Mouse (Mus musculus) erythroblast, adult 5-6 weeks (primary cell): Measurements from ENCODE around the gene Nrxn3. TPM values are rescaled to one million over a fixed set of nuclear protein-coding genes. Genes with fewer than 3 reads are reported as not detected.

Experiments used
- ATAC-seq: replicated peaks from 2 replicates; pipeline ENCODE4 v1.8.0; 2016; ENCODE audit warnings: moderate number of reproducible peaks, mild to moderate bottlenecking, moderate TSS enrichment, inconsistent platforms; ENCODE audit not compliant: poor library complexity, low FRiP score, severe bottlenecking
- total RNA-seq, 2 experiments: library from RNA; stranded (forward) in 1 of 2; stranded (reverse) in 1 of 2; fragments of 150-400 nt in 1 of 2; fragments of 200-764, 138-1000 nt in 1 of 2; gene quantifications; 2 replicates each; pipeline versions ENCODE4 v1.2.3 to v1.2.4; 2015 to 2017; ENCODE audit warnings: low replicate concordance in 2 of 2

Gene Nrxn3
- total RNA-seq, 2 experiments from 2014 or later, result not detected

DNA sequence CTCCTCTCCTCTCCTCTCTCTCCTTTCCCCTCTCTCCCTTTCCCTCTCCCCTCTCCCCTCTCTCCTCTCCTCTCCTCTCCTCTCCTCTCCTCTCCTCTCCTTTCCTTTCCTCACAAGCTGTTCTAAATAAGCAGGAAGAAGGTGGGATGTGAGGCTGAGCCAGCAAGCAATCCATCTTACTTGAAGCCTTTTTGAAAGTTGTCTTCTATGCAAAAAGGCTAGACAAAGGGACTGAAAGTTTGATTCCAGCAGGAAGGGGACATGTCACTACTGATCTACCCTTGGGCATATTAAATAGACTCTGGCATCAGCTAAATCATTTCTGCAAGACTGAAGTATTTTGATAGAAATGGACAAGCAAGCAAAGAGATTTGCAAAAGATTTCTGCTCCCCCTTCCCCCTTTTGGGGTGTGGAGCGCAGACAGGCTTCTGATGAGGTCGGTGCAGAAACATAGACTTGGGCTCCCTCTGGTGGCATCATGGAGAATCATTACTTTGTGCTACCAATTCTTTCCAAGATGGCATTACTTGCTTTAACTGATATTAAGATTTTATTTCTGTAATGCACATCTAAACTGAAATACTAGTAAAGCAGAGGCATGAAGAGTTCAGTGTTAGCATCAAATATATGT, 728.1 kb downstream of the Nrxn3 start:
- no peak for ATAC-seq

DNA sequence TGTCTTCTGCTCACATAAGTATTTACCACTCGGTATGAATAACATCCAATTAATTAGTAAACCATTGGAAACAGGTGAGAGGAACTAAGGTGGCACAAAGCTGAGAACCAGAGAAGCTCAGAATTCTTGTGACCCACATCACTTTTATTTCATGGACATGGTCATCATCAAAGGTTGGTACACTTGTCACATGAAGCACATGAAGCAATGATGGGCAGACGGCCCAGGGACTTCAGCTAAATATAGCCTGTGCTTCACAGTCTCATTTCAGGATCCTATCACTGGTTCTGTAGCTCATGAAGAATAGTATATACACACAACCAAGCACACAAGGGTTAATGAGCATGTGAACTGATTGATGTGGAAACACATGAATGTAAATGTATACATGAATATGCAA, 747.5 kb downstream of the Nrxn3 start:
- no peak for ATAC-seq

DNA sequence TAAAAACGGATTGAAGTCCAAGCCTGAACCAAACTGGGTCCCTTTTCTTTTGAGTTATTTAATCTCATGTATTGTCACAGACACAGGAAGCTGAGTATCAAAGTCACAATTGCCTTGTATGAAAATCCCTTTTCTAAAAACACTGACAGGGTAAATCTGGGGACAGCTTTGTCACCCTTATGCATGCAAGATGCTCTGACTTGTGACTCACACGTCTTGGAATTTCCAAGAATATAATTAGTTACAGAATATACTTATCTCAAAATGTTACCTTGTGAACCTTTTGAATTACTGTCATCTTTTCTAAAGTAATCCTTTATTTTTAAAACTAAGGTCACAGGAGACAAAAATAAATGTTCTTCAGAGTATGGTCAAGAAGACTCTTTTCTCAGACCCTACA, 748.6 kb downstream of the Nrxn3 start:
- no peak for ATAC-seq

DNA sequence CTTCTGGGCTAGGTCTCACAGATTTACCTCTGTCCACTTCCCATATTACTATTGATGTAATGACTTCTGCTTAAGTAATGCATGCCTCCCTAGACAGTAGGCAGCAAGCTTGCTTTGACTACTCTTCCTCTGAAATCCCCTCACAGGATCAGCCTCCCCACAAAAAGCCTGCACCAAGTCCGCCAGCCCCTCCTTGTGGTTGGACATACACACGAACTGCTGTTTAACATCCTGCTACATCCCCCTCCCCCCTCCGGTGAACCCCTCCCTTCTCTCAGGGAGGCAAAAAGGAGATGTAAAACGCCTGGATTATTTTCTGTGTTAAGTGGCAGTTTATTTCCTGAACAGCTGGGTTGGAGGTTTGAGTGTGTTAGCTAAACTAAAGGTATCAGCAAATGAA, 749.2 kb downstream of the Nrxn3 start:
- no peak for ATAC-seq

DNA sequence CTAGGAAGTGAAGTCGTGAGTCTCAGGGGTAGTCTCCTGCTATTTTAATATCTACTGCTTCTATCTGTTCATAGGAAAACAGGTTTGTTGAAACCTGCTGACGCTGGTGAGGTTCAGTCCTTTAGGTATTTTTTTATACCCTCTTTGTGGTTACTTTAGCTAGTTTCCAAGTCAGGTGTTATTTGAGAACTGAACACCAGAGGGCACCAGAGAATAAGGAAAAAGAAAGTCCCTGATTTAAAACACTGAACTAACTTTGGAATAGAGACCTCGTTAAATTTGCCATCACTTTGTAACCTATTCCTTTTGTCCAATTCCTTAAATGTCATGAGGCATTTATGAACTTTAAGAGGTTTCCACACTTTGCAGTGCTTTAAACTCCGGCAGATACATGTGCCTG, 756.4 kb downstream of the Nrxn3 start:
- ATAC-seq, result no peak

DNA sequence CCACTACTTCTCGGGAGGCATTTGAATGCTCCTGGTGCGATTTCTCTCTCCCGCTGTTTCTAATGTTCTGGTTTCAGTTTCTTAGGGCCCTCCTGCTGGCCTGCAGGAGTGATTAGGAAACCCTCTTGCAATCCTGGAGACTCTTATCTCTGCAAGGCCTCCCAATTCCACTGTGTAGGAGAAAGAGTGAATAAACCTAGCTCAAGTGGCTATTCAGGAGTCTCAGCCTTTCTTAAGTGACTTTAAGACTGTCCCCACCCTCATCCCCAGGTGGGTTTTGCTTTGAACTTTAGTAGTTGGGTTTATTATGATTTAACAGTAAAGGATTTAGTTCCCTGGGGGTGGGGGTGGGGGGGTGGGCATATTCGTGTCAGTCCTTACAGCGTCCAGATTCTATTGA, 759.5 kb downstream of the Nrxn3 start:
- no peak for ATAC-seq

DNA sequence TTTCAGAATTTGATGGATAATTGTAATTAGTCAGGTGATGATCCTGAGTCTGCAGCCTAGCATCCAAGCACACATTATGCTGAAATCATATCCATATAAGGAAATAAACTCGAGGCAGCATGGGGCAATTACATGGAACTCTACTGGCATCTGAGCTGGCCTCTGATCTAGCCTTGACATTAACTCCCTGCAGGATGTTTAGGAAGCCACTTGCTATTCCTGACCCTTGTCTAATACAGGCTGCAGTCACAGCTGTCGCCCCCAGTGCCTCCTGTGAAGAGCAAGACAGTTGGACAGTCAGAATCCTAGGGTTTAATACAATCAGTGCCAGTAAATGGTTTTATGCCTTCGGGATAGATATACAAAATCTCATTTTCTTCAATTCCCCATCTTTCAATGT, 781.4 kb downstream of the Nrxn3 start:
- no peak for ATAC-seq

DNA sequence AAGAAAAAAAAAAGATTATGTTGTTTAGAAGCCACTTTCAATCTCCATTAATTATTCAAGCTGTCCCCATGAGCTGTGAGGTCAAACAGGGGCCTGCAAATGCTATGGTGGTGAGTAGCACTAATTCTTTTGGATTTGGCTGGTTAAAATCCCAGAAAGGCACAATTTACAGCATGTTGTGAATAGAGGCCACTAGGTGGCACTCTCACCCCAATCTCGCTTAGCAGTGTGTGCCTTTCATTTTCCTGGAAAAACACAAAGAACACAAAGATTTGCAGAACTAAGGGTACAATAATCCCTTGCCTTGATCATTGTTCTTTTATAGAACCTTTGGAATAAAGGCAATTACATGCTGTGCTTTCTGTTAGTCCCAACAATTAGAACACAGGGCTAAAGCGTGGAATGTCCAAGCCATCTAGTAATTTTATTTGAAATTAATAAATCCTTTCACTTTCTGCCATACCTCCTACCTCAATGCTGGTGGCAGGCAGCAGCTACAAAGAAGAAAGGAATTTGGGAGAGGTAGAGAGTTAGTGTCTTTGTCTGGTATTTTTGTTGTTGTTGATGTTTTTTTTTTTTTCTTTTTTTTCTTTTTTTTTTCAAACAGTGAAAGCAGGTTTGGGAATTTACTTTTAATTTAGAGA, 782.6 kb downstream of the Nrxn3 start:
- no peak for ATAC-seq

DNA sequence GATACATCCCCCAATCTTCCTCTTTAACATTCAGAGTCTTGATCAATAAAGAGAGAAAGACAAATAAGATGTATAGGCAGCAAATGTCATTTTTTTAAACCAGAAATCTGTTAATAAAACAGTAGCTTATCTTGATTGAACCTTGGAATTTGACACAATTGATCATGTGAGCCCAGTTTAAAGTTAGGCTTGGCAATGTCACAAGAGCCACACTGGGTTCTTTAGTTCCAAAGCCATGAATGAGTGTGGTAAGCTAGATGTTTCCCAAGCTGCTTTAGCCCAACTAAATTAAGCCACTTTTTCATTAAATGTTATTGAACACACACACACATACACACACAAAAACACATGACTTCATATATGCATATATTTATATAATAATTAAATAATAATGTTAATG, 786.3 kb downstream of the Nrxn3 start:
- ATAC-seq, result no peak

DNA sequence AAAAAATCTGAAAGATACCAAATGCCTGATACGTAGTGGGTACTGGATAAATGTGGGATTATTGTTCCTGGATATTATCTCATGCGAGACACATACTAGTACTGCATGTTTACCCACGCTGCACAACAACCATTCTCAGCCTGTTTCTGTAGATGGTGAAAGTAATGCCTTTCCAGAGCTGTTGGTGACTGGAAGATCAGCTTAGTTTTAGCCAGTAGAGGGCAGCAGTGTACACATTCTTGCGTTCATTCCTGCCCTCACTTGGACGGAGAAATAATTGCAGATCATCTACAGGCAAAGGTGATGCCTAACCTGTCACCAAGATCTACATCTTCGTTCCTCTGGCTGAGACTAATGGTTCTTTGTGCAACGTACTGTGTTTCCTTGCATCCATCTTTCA, 791.1 kb downstream of the Nrxn3 start:
- no peak for ATAC-seq

DNA sequence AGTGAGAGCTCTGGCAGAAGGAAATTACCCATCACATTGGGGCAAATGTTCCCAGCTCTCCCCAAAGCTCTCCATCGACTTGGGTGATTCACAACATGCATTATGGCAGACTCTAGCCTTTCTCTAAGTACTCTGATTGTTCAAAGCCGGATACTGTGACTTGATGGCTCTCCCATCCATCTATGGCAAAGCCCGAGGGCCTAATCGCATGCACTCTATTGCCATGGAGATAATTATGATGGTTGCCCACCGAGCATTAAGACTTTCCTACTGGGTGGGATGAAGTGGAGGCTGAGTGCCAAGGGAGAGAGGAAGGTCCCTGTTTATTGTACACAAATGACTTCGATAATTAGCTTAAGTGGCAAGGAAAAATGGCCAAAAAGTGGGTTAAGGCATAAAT, 793.4 kb downstream of the Nrxn3 start:
- ATAC-seq, result no peak

DNA sequence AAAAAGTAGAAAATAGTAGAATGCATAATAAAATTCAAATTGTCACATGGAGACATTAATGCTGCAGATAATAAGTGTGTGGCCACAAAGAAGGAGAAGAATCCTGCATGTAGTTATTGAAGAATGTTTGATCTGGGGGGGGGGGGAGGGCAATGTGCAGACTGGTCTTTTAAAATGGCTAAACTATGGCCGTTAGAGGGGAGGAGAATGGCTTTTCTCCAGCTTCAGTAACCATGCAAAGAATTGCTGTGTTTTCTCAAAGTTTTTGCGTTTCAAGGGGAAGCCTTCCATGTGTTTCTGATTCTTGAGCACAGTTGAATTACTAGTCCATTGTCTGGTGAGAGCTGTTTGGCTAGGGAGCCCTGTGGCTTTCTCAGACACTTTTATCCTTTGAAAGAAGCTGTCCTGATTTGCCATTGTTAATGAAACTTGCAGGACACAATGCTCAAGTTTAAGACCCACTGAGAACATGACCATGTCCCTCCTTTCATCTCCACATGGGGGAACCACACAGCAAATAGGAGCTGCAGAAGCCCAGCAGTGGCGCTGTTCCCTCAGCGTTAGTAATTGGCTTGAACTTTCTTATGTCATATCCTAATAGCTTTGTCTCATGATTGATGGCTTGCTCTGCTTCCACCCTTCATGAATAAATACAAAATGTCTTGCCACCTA, 808.1 kb downstream of the Nrxn3 start:
- no peak for ATAC-seq

DNA sequence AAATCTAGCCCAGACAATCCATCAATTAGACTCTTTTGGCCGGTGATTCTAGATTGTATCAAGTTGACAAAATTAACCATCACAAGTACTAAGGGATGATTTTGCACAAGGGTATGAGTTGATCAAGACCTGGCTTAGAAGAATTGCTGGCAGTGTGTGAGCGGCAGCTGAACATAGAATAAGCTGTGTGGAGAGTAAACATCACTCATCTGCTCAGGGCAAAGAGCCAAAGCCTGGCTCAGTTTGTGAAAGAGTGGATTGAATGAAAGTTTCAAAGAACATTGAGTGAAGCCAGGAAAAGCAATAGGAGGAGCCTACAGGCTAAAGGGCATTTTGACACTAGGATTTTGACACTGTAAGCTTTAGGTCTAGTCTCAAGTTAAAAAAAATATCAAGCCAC, 828.6 kb downstream of the Nrxn3 start:
- ATAC-seq, result no peak

DNA sequence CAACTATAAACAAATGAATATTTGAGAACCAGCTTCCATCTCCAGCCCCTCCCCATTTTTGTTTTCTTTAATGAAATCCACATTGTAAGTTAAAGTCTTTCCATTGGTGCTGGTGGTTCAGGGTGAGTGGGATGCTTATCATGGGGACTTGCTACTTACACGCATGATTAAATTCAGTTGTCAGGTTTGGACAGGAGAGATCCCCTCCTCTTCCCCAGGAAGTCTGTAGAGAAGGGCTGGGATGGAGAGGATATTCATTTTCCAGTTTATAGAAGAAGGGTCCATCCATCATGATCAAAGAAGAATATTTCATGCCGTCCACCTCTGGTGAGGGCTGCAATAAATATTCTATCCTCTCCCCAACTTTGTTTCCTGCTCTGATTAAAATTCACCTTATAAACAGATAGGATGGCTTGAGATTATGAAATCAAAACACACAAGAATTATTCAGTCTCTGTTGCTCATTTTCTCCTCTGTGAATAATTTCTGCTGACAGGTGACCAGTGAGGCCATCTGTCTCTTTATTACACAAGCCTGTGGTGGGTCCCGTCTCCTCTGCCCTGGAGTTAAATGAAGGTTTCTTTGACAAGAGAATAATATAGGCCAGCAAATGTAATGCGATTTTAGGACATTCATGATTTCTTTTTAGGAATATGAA, 830.7 kb downstream of the Nrxn3 start:
- no peak for ATAC-seq

DNA sequence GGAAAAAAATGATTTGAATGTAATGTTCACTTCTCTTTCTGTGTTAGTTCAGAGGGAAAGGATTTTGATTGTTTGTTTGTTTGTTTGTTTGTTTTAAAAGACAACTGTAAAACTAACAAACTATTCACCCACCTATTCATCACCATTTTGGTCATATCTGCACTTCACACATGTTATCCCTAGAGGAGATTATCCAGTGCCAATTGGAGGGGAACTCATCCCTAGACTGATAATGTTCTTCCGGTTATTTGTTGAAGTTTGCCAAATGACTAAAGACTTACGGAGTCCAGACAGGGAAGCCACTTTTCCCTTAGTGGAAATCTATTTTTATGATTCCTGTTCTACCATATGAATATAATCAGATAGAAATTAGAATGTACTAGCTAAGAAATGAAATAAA, 831.5 kb downstream of the Nrxn3 start:
- ATAC-seq, result no peak

DNA sequence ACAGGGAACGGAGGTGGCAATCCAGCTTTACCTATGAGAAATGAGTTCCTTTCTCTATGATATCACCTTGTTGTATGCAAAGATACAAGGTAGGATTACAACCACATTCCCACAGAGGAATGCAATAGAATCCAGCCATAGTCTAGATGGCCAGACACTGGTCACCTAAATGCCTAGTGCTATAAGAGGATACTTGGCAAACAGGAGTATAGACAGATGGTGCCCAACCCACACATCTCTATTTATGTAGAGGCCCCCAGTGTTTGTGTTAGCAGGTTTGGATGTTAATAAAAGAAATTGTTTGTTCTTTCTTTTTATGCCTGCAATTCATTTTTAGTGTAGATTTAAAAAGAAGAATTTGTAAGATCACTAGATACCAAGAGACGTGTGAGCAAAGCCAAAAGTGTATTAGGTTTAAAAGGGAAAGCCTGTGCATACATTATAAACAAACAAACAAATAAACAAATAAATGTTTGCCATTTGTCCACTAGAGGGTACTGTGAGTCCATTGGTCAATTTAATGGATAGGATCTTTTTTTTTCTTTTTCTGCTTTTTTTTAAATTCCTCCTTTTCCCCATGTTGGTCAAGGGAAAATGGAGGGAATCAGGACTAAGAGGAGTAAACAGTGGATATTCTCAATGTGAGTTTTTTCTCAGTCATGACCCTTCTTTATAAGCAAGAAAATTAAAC, 832.2 kb downstream of the Nrxn3 start:
- no peak for ATAC-seq

DNA sequence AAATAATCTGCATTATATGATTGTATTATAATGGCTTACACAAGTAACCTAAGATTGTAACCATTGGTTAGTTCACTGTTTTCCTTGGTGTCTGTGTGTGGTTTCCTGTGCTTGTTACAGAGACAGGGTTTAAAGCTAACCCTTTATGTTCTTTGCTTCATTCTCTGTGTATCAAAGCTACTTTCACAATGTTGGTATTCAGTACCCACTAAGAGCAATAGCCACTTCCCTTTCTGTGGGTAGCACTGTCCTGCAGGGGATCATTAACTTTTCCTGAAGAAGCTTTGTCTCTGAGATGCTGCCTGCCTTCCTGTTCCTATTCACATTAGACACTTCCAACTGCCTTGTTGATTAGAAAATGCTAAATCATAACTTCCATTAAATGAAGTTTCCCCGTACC, 836.2 kb downstream of the Nrxn3 start:
- no peak for ATAC-seq

DNA sequence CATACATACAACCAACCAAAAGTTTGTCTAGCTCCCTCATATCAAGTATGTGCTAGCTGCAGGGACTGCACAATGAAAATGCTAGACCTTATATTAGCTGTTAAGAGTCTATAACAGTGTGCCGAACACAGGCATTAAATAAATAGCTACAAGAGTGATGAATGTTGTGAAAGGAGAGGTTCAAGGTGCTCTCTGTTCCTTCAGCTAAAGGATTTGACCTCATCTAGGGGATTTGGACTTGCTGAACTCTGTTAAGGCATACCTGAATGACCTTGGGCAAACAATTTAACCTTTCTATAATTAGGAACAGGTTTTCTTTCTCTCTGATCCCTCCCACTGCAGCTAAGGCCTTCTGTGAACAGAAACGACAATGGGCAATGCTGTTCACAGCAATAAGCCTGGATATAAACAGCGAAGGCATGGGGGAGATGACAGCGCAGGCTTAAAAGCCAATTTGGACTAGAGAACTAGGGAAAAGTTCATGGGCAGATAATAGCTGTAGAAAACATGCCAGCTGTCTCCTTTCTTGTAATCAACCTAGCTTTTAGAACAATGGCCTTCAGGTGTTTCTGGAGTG, 839.4 kb downstream of the Nrxn3 start:
- ATAC-seq, result no peak

DNA sequence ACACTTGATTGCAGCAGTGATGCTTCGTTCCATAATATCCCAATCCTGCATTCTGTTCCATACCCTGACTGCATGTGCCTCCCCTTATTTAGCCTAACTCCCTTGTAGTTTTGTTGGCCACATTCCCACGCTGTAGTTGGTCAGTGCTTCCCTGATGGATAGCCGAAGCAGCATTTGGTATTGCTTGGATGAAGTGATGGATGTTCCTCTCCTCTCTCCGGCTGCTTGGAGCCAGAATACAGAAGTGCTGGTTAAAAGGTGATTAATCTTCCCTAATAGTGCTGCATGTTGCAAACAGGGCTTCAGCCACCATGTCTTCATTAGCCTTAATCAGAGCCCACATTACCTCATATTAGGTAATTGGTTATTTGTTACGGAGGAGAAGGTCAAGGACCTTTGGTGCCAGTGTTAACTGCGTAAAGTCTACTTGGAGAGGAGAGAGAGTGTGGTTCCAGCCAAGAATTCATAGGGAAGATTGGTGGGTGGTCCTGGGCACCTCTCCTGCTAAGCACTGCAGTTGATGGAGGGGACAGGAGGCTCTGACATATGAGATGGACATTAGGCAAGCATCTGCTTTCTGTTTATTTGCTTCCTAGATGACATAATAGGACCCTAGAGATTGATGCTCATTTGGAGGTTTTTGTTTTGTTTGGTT, 846.2 kb downstream of the Nrxn3 start:
- no peak for ATAC-seq

DNA sequence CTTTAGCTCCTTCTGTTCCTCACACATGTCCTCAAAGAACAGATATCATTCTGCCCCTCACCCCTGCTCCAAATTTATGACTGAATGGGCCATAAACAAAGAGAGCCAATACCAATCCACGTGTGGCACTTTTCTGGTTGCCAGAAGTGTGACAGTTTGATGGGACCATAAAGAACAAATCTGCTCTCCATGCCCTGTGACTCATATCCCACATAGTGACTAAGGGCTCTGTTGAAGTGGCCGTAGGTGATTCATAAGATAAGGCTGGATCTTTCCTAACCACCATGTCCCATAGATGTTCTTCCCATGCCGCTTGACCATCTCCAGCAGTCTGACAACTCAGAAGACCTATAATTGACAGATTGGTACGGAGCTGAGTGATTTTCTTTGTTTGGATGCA, 869.8 kb downstream of the Nrxn3 start:
- no peak for ATAC-seq
